Mouse (Mus musculus): ENCODE data around the gene Lrrn1. TPM values are rescaled to one million over a fixed set of nuclear protein-coding genes. Genes with fewer than 3 reads are reported as not detected.

Lrrn1 gene
- total RNA-seq (2021) = 1 to 10 TPM; 6.8 to 8.3 TPM
- long read RNA-seq, experiment 1, partial matches to known transcripts = 2 of 5 reads
- long read RNA-seq, experiment 1, other reads (novel, unspliced or antisense) = 0 of 5 reads
- long read RNA-seq, experiment 2, transcript Lrrn1-201 (2 exons, 3,700 nt) = major isoform, 7 of 8 reads
- long read RNA-seq, experiment 2, partial matches to known transcripts = 1 of 8 reads
- long read RNA-seq, experiment 2, other reads (novel, unspliced or antisense) = 0 of 8 reads

GRCm38 (mm10) chr6:107528877-107529864, at the start of gene Lrrn1:
Gene Lrrn1, plus strand, starts transcription at chr6:107529768.
- DNase-seq = peak; percentile 32

GRCm38 (mm10) chr6:107494491-107494890, 35.1 kb upstream of the Lrrn1 start:
- no peak for DNase-seq

- DNase-seq = no peak
Observed at GRCm38 (mm10) chr6:107495830-107496229, 33.7 kb upstream of the Lrrn1 start.

DNA sequence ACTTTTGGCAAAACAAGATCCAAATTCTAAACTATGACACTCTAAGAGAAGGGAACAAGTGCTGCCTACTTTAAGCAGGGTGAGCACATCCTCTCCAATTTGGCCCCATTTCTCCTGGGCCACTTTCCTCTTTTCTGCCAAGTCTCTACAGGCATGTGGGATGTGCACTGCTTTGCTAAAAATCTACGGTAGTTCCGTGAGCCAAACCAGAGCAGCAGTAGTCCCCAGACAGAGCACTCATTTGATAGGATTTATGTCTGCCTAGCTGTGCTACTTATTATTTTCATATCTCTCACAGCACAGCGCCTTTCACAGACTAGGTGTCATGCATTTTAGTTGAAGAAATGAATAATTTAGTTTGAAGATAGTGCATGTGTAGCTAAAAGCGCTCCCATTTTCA, 15.9 kb upstream of the Lrrn1 start:
- DNase-seq = no peak

DNA sequence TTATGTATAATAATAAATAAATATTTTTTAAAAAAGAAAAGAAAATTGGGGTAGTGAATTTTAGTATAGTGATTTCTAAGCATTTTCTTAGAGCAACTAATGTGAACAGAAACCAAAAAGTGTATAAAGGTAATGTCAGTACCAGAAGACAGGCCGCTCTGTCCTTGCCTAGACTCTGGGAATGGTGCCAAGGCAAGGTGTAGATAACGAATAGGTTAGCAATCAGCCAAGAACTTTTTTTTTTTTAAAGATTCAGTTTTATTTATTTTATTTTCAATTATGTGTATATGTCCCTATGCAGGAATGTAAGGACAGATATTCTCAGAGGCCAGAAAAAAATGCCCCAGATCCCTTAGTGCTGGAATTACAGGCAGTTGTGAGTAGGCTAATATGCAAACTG, 5.6 kb upstream of the Lrrn1 start:
- DNase-seq = no peak

DNA sequence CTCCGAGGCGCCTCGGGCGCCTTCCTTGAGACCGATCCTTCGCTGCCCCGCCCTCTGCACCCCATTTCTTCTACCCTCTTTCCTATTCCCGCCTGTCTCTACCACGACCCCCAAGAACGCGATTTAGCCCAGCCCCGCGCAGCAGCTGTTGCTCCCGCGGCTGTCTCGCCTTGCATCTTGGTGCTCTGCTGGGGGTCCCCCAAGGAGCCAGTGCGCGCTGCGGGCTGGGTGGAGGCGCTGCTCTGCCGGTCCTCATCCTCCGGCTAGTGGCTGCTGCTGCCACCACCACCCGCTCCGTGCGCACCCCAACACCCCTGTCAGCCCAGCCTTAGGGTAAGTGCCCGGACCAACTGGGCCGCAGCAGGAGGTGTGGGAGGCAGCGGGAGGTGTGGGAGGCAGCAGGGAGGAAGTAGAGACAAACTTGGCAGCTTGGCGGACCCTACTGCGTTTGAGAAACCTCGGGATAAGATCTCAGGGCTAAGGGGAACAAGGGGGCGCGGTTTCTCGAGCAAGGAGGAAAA, 403 bp downstream of the Lrrn1 start:
- peak; percentile 13 for DNase-seq

DNA sequence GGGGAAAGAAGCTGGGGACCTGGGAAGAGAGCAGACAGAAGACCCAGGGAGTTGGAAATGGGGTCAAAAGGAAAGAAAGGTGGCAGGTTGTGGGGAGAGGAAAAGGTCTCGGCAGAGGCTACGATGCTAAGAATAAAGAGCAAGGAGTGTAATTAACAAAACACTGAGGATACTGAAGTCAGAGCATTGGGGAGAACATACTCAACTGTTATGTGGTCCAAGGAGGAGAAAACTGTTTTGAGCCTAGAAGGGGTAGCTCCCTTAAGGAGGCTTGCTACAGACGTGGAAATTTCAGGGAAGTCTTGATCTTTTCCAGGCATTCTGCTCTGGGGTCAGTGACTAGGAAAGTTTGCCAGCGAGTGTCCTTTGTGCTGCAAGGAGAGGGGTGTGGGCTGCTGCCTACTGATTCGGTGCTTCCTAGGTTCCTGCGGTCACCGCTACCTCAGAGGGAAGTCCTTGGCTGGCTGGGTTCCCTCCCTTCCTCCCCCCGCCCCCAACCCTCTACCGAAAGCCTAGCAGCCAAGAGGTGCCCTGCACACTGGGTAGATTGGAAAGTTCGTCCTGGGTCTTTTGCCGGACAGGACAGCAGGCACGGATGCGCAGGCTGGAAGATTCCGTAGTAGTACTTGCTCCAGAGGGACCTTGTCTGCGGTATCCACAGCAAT, 1.2 kb downstream of the Lrrn1 start:
- DNase-seq = no peak

DNA sequence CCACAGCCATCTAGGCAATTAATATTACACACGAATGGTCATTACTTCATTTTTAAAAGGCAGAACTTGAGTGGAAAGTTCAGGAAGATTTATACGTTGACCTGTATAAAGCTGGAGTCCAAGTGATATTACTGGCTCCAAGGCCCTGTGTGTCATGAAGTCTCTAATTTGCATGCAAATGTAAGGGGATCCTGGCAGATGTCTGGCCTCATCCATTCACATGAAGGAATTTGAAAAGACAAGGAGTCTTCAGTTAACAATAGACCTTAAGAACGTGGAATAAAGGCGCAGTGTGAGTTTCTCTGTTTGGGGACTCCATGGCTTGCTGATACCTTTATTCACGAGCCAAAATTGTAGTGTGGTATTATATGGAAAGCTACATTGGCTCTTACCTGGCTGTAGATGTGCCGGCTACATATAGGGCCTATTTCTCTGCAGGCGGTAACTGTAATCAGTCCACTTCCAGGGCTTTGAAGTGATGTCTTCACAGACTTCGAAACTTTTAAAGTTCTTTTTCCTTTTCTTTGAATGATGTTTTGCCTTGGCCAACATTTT, 2.0 kb downstream of the Lrrn1 start:
- no peak for DNase-seq

GRCm38 (mm10) chr6:107534533-107534932, 5.0 kb downstream of the Lrrn1 start:
- no peak for DNase-seq

DNA sequence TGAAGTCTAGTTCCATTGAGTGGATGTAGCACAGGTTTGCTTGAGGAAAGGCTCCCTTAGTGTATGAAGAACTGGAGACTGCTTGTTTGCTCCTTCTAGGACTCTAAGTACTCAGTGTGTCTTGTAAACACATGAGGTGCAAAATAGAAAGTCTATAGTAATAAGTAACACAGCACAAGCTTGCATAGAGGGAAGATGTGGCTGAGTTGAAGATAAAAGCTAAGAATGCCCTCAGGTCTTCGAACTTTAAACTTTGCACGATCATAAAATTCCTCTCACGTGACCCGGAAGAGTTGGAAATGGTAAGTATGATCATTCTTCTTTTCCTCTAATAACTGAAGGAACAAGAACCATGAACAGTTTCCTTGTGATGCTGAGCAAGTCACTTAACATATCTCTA, 7.1 kb downstream of the Lrrn1 start:
- no peak for DNase-seq

DNA sequence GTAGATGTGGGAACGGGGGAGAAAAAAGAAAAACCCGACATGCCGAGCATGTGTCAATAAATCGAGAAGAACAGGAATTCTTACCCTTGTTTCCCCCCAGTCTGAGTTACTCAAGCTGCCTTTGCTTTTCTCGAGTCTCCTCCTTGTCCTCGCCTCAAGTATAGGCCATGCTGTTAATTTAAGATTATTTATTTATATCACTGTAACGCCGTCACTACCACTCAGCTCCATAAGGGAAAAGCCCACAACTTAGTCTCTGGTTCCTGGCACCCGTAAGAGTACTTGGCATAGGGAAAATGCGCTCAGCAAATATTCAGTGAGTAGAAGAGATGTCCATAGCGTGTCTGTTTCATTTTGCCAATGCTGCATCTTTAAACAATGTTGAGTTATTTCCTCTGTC, 11.7 kb downstream of the Lrrn1 start:
- DNase-seq = no peak

DNA sequence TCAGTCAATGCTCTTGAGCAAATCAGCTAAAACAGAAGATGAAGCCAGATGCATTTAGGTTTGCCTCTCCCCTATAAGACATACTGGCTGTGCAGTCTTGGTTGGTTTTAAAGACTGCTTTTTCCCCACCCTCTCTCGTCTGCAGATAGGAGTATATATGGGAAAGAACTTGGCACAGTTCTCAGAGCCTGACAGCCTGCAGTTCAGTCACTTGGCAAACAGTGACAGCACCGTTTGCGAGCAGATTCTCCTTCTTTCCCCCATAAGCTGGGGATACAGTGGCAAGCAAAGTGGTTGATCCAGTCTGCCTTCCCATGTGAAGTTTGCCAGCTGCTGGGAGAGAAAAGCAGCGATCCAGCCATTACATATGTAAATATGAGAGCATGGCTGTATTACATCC, 12.3 kb downstream of the Lrrn1 start:
- no peak for DNase-seq

DNA sequence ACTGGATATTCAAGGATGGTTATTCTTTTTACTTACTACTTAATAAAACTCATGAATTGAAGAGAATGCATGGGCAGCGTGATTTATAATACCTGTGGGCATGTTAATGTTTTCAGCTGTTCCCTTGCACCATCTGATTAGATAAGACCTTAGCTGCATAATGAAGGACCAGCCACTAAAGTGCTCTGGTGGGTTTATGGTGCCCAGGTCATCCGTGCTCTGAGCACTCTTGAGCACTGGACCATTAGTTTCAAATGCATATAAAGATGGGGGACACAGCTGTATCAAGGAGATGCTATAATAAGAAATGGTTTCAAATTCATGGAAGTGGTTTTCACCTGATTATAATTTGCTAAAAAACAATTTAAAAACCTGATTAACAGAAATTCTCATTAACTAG, 16.7 kb downstream of the Lrrn1 start:
- DNase-seq = no peak

DNA sequence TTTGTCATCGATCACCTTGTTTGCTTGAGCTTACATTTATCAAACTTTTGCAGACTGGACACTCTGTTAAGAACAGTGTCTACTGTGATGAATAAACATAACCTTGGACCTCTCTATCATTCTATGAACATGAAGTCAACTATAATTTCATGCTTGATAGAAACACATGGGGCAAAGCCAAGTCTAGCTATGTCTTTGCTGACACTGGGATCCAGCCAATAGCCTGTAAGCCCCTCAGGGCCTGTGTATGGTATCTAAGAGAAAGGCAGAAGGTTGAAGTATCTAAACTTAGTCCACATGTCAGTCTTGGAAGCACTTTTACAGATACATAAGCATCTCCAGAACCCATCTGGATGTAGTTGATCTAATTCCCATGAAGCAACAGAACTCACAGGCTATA, 22.9 kb downstream of the Lrrn1 start:
- DNase-seq = no peak

GRCm38 (mm10) chr6:107555364-107555763, 25.8 kb downstream of the Lrrn1 start:
- DNase-seq = no peak

GRCm38 (mm10) chr6:107556996-107557395, 27.4 kb downstream of the Lrrn1 start:
- DNase-seq = no peak

GRCm38 (mm10) chr6:107557806-107558205, 28.2 kb downstream of the Lrrn1 start:
- DNase-seq = no peak

DNA sequence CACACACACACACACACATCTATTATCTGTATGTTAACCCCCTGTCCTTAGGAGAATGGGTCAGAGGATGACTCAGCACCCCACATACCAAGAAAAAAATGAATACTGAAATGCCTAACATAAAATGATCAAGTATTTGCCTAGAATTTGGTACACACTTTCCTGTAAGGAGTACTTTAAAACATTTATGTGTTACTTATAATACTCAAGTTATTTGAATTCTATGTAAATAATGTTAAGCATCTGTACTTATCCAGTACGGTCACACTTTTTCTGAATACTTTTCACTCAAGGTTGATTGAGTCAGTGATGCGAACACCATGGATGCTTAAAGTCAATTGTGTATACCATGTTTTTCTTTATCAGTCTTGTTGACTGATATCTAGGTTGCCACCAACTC, 32.7 kb downstream of the Lrrn1 start:
- DNase-seq = no peak

DNA sequence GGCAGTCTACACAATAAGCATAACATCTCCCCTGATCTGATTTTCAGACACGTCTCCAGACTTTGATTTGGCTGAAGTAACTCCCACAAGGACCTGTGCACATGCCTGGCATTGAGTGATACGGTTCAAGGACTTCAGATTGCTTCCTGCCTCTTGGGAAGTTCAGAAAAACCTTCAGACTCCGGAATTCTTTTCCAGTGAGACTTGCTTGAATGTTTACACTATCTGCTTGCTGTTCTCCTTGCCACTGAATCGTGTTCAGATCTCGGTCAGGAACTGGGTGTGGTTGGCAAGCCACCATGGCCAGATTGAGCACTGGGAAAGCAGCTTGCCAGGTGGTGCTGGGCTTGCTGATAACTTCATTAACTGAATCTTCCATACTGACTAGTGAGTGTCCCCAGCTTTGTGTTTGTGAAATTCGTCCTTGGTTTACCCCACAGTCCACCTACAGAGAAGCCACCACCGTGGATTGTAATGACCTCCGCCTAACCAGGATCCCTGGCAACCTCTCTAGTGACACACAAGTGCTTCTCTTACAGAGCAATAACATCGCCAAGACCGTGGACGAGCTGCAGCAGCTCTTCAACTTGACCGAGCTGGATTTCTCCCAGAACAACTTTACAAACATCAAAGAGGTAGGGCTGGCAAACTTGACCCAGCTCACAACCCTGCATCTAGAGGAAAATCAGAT, 37.5 kb downstream of the Lrrn1 start:
- DNase-seq = no peak

GRCm38 (mm10) chr6:107574561-107574960, 45.0 kb downstream of the Lrrn1 start:
- no peak for DNase-seq

- no peak for DNase-seq
Observed at GRCm38 (mm10) chr6:107575405-107575804, 45.8 kb downstream of the Lrrn1 start.

DNA sequence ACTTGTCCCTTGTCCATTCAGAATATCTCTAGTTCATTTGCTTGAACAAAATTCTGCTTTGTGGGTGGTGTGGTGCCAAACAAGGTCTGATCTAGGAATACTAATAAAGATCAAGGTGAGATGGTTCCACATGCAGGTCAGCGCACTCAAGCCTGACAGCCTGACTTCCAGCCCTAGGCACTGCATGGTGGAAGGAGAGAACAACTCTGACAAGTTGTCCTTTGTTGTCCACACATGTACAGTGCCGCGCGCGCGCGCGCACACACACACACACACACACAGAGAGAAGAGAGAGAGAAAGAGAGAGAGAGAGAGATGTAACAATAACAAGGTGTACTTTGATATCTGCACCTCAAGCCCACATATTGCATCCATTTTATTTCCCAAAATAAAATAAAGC, 47.7 kb downstream of the Lrrn1 start:
- DNase-seq = no peak

All from gastrocnemius, postnatal 25 days (tissue).